Mouse (Mus musculus) spleen, embryonic (tissue): ENCODE results near the gene Irak1.

Experiments
- CTCF ChIA-PET: fragments of 350-600 bp; sonication (Branson Sonifier 250); formaldehyde crosslinking; loops from one replicate; lab custom pipeline; 2022; lab: Charles Lee

Irak1 gene

GRCm38 (mm10) chrX:73966248-73967176 is 57.2 kb downstream of the Irak1 start, which contains the start of gene Hcfc1:
Hcfc1 (minus strand) TSS chrX:73966357.
- CTCF ChIA-PET, result no interaction called here

- CTCF ChIA-PET, result no interaction called here
Measured at GRCm38 (mm10) chrX:73965307-73965706, 58.4 kb downstream of the Irak1 start.

GRCm38 (mm10) chrX:73964363-73964762 is 59.4 kb downstream of the Irak1 start:
- CTCF ChIA-PET, result interaction anchor here (0.7 kb wide), 1 partner anchor 256 kb away, joined by 3 read pairs; no protein-coding TSS in a partner anchor
